37 mouse cellular contexts compared by ENCODE assay signal in the genomic region with DNA sequence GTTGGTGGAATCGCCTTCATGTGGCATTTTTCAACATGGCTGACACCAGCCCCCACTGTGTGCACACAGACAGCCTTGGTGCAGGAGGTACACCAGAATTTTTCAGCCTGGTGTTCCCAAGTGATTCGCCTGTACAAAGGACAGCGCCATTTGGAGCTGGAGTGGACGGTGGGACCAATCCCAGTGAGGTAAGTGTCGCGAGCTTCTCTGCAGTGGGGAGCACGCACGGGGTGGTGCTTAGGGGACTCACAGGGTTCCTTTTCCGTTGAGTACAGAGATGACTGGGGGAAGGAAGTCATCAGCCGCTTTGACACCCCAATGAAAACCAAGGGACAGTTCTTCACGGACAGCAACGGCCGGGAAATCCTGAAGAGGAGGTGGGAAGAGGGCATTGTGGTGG. TPM values are rescaled to one million over a fixed set of nuclear protein-coding genes. Genes with fewer than 3 reads are reported as not detected.
"Had no signal": no experiment of that assay in that cellular context is flagged by ENCODE, and none has a peak within 500 bp of the region (broad histone marks: within the 10 kb centered on the region; RNA-seq: fewer than 3 reads in every experiment).

No protein-coding gene starts in this region.

- H3K27me3 ChIP-seq: limb, embryonic 12.5 days; limb, embryonic 13.5 days; limb, embryonic 15.5 days; liver, embryonic 12.5 days; liver, embryonic 13.5 days; liver, embryonic 15.5 days; lung, embryonic 15.5 days; megakaryocyte, embryonic 14.5 days; midbrain, embryonic 12.5 days; midbrain, embryonic 13.5 days; midbrain, embryonic 15.5 days; neural tube, embryonic 12.5 days had no signal

- ATAC-seq: liver, embryonic 12.5 days; liver, postnatal 0 days; lung, postnatal 0 days; midbrain, embryonic 13.5 days; midbrain, embryonic 15.5 days; midbrain, embryonic 16.5 days had no signal

- H3K27ac ChIP-seq: limb, embryonic 10.5 days; limb, embryonic 12.5 days; limb, embryonic 13.5 days; limb, embryonic 15.5 days; liver, embryonic 12.5 days; liver, embryonic 13.5 days; liver, embryonic 14.5 days; liver, embryonic 15.5 days; lung, embryonic 15.5 days; macrophage; midbrain, embryonic 10.5 days; midbrain, embryonic 12.5 days; midbrain, embryonic 13.5 days; midbrain, embryonic 15.5 days; neural tube, embryonic 12.5 days had no signal

- H3K4me3 ChIP-seq: limb, embryonic 10.5 days; limb, embryonic 12.5 days; limb, embryonic 13.5 days; limb, embryonic 15.5 days; liver, embryonic 12.5 days; liver, embryonic 13.5 days; liver, embryonic 15.5 days; lung, embryonic 15.5 days; megakaryocyte, embryonic 14.5 days; midbrain, embryonic 10.5 days; midbrain, embryonic 12.5 days; midbrain, embryonic 13.5 days; midbrain, embryonic 15.5 days; myocyte; neural tube, embryonic 12.5 days had no signal

- H3K4me2 ChIP-seq: limb, embryonic 12.5 days; limb, embryonic 13.5 days; limb, embryonic 15.5 days; liver, embryonic 11.5 days; liver, embryonic 12.5 days; liver, embryonic 13.5 days; liver, embryonic 15.5 days; lung, embryonic 14.5 days; lung, embryonic 15.5 days; midbrain, embryonic 11.5 days; midbrain, embryonic 12.5 days; midbrain, embryonic 13.5 days; midbrain, embryonic 15.5 days; neural tube, embryonic 12.5 days had no signal

- DNase-seq: left cerebral cortex, postnatal 4 days; liver; liver, embryonic 13.5 days; liver, postnatal 0 days; lung, adult 18-20 months; lung, adult 2 months; lung, embryonic 14.5 days; lung, postnatal 10 days; lung, postnatal 14 days; lung, postnatal 36 days; lung, postnatal 4 days; midbrain, embryonic 14.5 days had no signal

- H3K9me3 ChIP-seq: limb, embryonic 10.5 days; limb, embryonic 12.5 days; limb, embryonic 13.5 days; limb, embryonic 15.5 days; liver, embryonic 12.5 days; liver, embryonic 13.5 days; liver, embryonic 15.5 days; lung, embryonic 15.5 days; megakaryocyte, embryonic 14.5 days; midbrain, embryonic 10.5 days; midbrain, embryonic 12.5 days; midbrain, embryonic 13.5 days; midbrain, embryonic 15.5 days; neural tube, embryonic 12.5 days had no signal

- H3K4me1 ChIP-seq: limb, embryonic 12.5 days; limb, embryonic 13.5 days; limb, embryonic 15.5 days; lung, embryonic 15.5 days; midbrain, embryonic 10.5 days; midbrain, embryonic 12.5 days; midbrain, embryonic 13.5 days; midbrain, embryonic 15.5 days; neural tube, embryonic 12.5 days had no signal

- H3K9ac ChIP-seq: limb, embryonic 12.5 days; limb, embryonic 13.5 days; limb, embryonic 15.5 days; liver, embryonic 12.5 days; liver, embryonic 13.5 days; liver, embryonic 14.5 days; liver, embryonic 15.5 days; liver, postnatal 0 days; lung, embryonic 14.5 days; lung, embryonic 15.5 days; midbrain, embryonic 12.5 days; midbrain, embryonic 13.5 days; midbrain, embryonic 15.5 days; neural tube, embryonic 12.5 days had no signal

RNA-seq across cellular contexts. Expression of gene Gm5741, which starts 27.3 kb away (rescaled TPM):
- polyA plus RNA-seq: limb, embryonic 10.5 days; limb, embryonic 11.5 days; limb, embryonic 12.5 days; limb, embryonic 15.5 days; liver, adult 2 months; liver, embryonic 11.5 days; liver, embryonic 13.5 days; liver, embryonic 15.5 days; liver, embryonic 16.5 days; liver, postnatal 0 days; lung, adult 2 months; lung, embryonic 15.5 days; lung, embryonic 16.5 days; lung, postnatal 0 days; macrophage; neural tube, embryonic 11.5 days; neural tube, embryonic 12.5 days had no signal
